Mouse (Mus musculus) ES-Bruce4 (cell line): ENCODE results near the gene Cerk. TPM values are rescaled to one million over a fixed set of nuclear protein-coding genes. Genes with fewer than 3 reads are reported as not detected.
"Not testable (repeated sequence)": the region's sequence is repeated elsewhere in the genome, so short reads cannot be mapped to it uniquely, and the experiment has no call there.

ENCODE experiments used
- H3K27ac ChIP-seq: 2 replicates; pipeline ENCODE4 v1.5.1; 2012; ENCODE audit warnings: low read length, inconsistent platforms; ENCODE audit not compliant: insufficient read depth
- H3K27me3 ChIP-seq: 2 replicates; pipeline ENCODE4 v1.6.1; 2012; ENCODE audit warnings: mild to moderate bottlenecking, low read length, inconsistent platforms; ENCODE audit not compliant: control insufficient read depth, poor library complexity, insufficient read depth, severe bottlenecking
- H3K36me3 ChIP-seq: 2 replicates; pipeline ENCODE4 v1.6.1; 2012; ENCODE audit warnings: inconsistent platforms, mild to moderate bottlenecking, low read length, moderate library complexity; ENCODE audit not compliant: control insufficient read depth, poor library complexity, insufficient read depth, severe bottlenecking
- H3K4me1 ChIP-seq: one replicate; pipeline ENCODE4 v1.8.1; 2011; ENCODE audit warnings: low read length; ENCODE audit not compliant: control insufficient read depth, insufficient read depth
- H3K4me3 ChIP-seq: 2 replicates; pipeline ENCODE4 v1.5.1; 2011; ENCODE audit warnings: low read depth, mild to moderate bottlenecking, low read length
- H3K9ac ChIP-seq: 2 replicates; pipeline ENCODE4 v1.6.1; 2012; ENCODE audit warnings: low read depth, mild to moderate bottlenecking, inconsistent platforms; ENCODE audit not compliant: poor library complexity, severe bottlenecking
- H3K9me3 ChIP-seq: replicated peaks from 2 replicates; pipeline ENCODE4 v1.6.1; 2012; ENCODE audit warnings: mild to moderate bottlenecking, low read length, inconsistent platforms; ENCODE audit not compliant: control insufficient read depth, poor library complexity, insufficient read depth, severe bottlenecking
- CTCF ChIP-seq: IDR thresholded peaks from one replicate; pipeline ENCODE4 v1.8.1; 2011; ENCODE audit warnings: low read depth, low read length
- EP300 ChIP-seq: IDR thresholded peaks from 2 replicates; pipeline ENCODE4 v1.6.1; 2011; ENCODE audit warnings: low read depth, low read length; ENCODE audit not compliant: insufficient read depth
- POLR2A ChIP-seq: IDR thresholded peaks from one replicate; pipeline ENCODE4 v1.8.1; 2011; ENCODE audit warnings: low read length; ENCODE audit not compliant: insufficient read depth
- polyA plus RNA-seq: library from polyadenylated mRNA; stranded (reverse); fragments of >200 nt; gene quantifications from 2 replicates; pipeline ENCODE4 v1.2.4, GENCODE M21; 2011; ENCODE audit warnings: low read depth; ENCODE audit not compliant: missing spikeins, insufficient read depth, insufficient read length

Gene Cerk
- polyA plus RNA-seq, 1 experiment, result 5.5 TPM

GRCm38 (mm10) chr15:86104401-86105344, 81.3 kb downstream of the Cerk start:
- Histone ChIP-seq H3K4me1 (peaks cover 5% of the 10 kb centered on the region), H3K27me3 (no peaks in the 10 kb centered on the region), H3K9me3 (no peaks in the 10 kb centered on the region), H3K27ac (no peak overlapping the region), H3K9ac (no peak overlapping the region), H3K36me3 (no peaks in the 10 kb centered on the region), H3K4me3 (no peak overlapping the region)
- TF ChIP-seq CTCF (no peak), POLR2A (no peak), EP300 (no peak)

- Histone ChIP-seq H3K4me3 (no peak overlapping the region), H3K4me1 (no peaks in the 10 kb centered on the region), H3K9me3 (no peaks in the 10 kb centered on the region), H3K27me3 (no peaks in the 10 kb centered on the region), H3K9ac (no peak overlapping the region), H3K27ac (no peak overlapping the region), H3K36me3 (no peaks in the 10 kb centered on the region)
- TF ChIP-seq EP300 (no peak), CTCF (no peak), POLR2A (no peak)
Measured at GRCm38 (mm10) chr15:86102308-86102707, 83.6 kb downstream of the Cerk start.

GRCm38 (mm10) chr15:86101585-86101984, 84.4 kb downstream of the Cerk start:
- H3K27me3 ChIP-seq, result no peaks in the 10 kb centered on the region
- H3K27ac ChIP-seq, result no peak overlapping the region
- TF ChIP-seq POLR2A, result no peak
- TF ChIP-seq EP300, result no peak
- TF ChIP-seq CTCF, result no peak
- H3K4me1 ChIP-seq, result no peaks in the 10 kb centered on the region
- no peak overlapping the region for H3K9ac ChIP-seq
- no peak overlapping the region for H3K4me3 ChIP-seq
- H3K9me3 ChIP-seq, result no peaks in the 10 kb centered on the region
- H3K36me3 ChIP-seq, result no peaks in the 10 kb centered on the region

- Histone ChIP-seq H3K27ac (no peak overlapping the region), H3K4me1 (no peaks in the 10 kb centered on the region), H3K27me3 (no peaks in the 10 kb centered on the region), H3K36me3 (no peaks in the 10 kb centered on the region), H3K9ac (no peak overlapping the region), H3K4me3 (no peak overlapping the region), H3K9me3 (no peaks in the 10 kb centered on the region)
- TF ChIP-seq CTCF, result no peak
- no peak for TF ChIP-seq EP300
- TF ChIP-seq POLR2A, result no peak
Measured at GRCm38 (mm10) chr15:86097871-86098270, 88.1 kb downstream of the Cerk start.

- H3K9me3 ChIP-seq, H3K4me3 ChIP-seq, H3K4me1 ChIP-seq, H3K9ac ChIP-seq, H3K27me3 ChIP-seq, H3K27ac ChIP-seq, H3K36me3 ChIP-seq: not testable (repeated sequence)
Measured at GRCm38 (mm10) chr15:86096604-86097020, 89.3 kb downstream of the Cerk start.

GRCm38 (mm10) chr15:86095722-86096603, 90.0 kb downstream of the Cerk start:
- TF ChIP-seq CTCF (no peak), POLR2A (no peak), EP300 (no peak)
- H3K9ac ChIP-seq, result no peak overlapping the region

More at GRCm38 (mm10) chr15:86095722-86096603, 90.0 kb downstream of the Cerk start:
- Histone ChIP-seq H3K9me3 (no peaks in the 10 kb centered on the region), H3K4me1 (no peaks in the 10 kb centered on the region), H3K27ac (no peak overlapping the region), H3K4me3 (no peak overlapping the region), H3K36me3 (no peaks in the 10 kb centered on the region), H3K27me3 (no peaks in the 10 kb centered on the region)
